Mouse (Mus musculus) liver, adult 2 months (tissue): ENCODE results near the gene Pdzk1. TPM values are rescaled to one million over a fixed set of nuclear protein-coding genes. Genes with fewer than 3 reads are reported as not detected.
A peak's percentile ranks its signal among the peaks of the same experiment; 100 is the strongest.

Experiments used
- DNase-seq: peaks from one replicate; pipeline ENCODE4 v3.0.0-alpha.2; 2011; ENCODE audit warnings: low read depth, low spot score; ENCODE audit errors: extremely low read depth
- H3K27ac ChIP-seq: fragments of 200-500 bp; replicated peaks from 2 replicates; pipeline ENCODE4 v1.5.1; 2012; ENCODE audit warnings: low read depth, mild to moderate bottlenecking, control low read depth, inconsistent platforms, low read length; ENCODE audit not compliant: insufficient read depth
- H3K27me3 ChIP-seq: fragments of 200-500 bp; 2 replicates; pipeline ENCODE4 v1.6.1; 2012; ENCODE audit warnings: mild to moderate bottlenecking, moderate library complexity, low read length, inconsistent platforms; ENCODE audit not compliant: control insufficient read depth, insufficient read depth
- H3K36me3 ChIP-seq: fragments of 200-500 bp; 2 replicates; pipeline ENCODE4 v1.6.1; 2012; ENCODE audit warnings: low read length, inconsistent platforms; ENCODE audit not compliant: control insufficient read depth, insufficient read depth
- H3K4me1 ChIP-seq: fragments of 200-500 bp; 2 replicates; pipeline ENCODE4 v1.6.1; 2011; ENCODE audit warnings: low read length; ENCODE audit not compliant: control insufficient read depth, insufficient read depth
- H3K4me3 ChIP-seq: fragments of 200-500 bp; 2 replicates; pipeline ENCODE4 v1.5.1; 2011; ENCODE audit warnings: low read depth, mild to moderate bottlenecking, control low read depth, low read length, moderate library complexity; ENCODE audit not compliant: insufficient read depth
- H3K79me2 ChIP-seq: fragments of 200-500 bp; 2 replicates; pipeline ENCODE4 v1.6.1; 2012; ENCODE audit warnings: inconsistent platforms, mild to moderate bottlenecking, low read length, moderate library complexity; ENCODE audit not compliant: control insufficient read depth, insufficient read depth
- H3K9ac ChIP-seq: fragments of 200-500 bp; 2 replicates; pipeline ENCODE4 v1.6.1; 2012; ENCODE audit warnings: low read depth, mild to moderate bottlenecking, control low read depth, inconsistent platforms, low read length
- CTCF ChIP-seq: fragments of 200-500 bp; IDR thresholded peaks from 2 replicates; pipeline ENCODE4 v1.5.1; 2011; ENCODE audit warnings: low read depth, low read length, control low read depth
- POLR2A ChIP-seq: fragments of 200-500 bp; IDR thresholded peaks from 2 replicates; pipeline ENCODE4 v1.6.1; 2011; ENCODE audit warnings: low read length, control low read depth; ENCODE audit not compliant: insufficient read depth; ENCODE audit errors: extremely low read depth
- WGBS: fragments of 180-500 bp; shearing (Covaris S2); methylation state at CpG from one replicate; pipeline ENCODE4 v1.1.7; 2018; 5-methylcytosine and 5-hydroxymethylcytosine counted together
- polyA plus RNA-seq: library from polyadenylated mRNA; depleted of rRNA; stranded (reverse); fragments of >200 nt; gene quantifications from 2 replicates; pipeline ENCODE4 v1.2.3, GENCODE M21; 2012; rRNA removed
- total RNA-seq: library from RNA; depleted of rRNA; stranded (reverse); fragments of >200 nt; gene quantifications from 2 replicates; pipeline ENCODE4 v1.2.3, GENCODE M21; 2014; rRNA removed

Gene Pdzk1
- 48.5 and 60.4 TPM in 2 replicates for total RNA-seq
- 20.1 and 22.7 TPM in 2 replicates for polyA plus RNA-seq

DNA sequence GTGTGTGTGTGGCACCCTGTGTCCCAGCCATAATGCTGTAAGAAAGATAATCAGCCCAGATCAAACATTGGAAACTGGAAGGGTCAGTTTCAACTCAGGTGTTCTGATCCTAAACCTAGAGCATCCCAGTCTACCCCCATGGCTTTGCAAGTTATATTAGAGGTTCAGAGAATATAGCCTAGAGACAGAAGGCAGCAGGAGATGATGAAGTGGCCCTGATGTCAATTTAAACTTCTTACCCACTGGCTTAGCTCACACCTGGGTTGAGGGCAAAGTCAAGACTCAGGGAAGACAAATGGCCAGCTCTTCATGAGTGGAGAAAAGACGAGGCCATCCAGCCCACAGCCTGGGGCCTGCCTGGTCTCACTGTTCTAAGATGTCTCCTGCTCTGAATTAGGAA lies at the start of gene Pdzk1, which contains the start of gene Cd160:
Pdzk1 (plus strand) TSS at position 301 of the 400 bp plus-strand sequence.
Cd160 (minus strand) TSS at position 368 of the 400 bp plus-strand sequence.
- Histone ChIP-seq H3K4me3 (peak within 1 kb of the TSS; percentile 94), H3K9ac (peak within 1 kb of the TSS; percentile 97), H3K79me2 (peaks cover 13% of the 10 kb centered on the region; the same call in 1 of the 2 replicates), H3K27ac (peak within 1 kb of the TSS; percentile 96), H3K27me3 (no peaks in the 10 kb centered on the region), H3K4me1 (peaks cover 11% of the 10 kb centered on the region; the same call in 1 of the 2 replicates), H3K36me3 (no peaks in the 10 kb centered on the region)
- TF ChIP-seq CTCF (no peak), POLR2A (no peak)
- DNase-seq = no peak
- WGBS = 100% methylated on average over 1 of the region's 1 CpGs

- TF ChIP-seq CTCF = no peak
- TF ChIP-seq POLR2A = no peak
- Histone ChIP-seq H3K79me2 (no peaks in the 10 kb centered on the region; the same call in 1 of the 2 replicates), H3K27me3 (no peaks in the 10 kb centered on the region), H3K9ac (no peak overlapping the region), H3K4me1 (no peaks in the 10 kb centered on the region), H3K27ac (no peak overlapping the region), H3K36me3 (peaks cover 22% of the 10 kb centered on the region), H3K4me3 (no peak overlapping the region)
- DNase-seq = no peak
- WGBS = 86% methylated on average over 8 of the region's 8 CpGs
These were observed 46.8 kb upstream of the Pdzk1 start for GRCm38 (mm10) chr3:96782236-96782635.

DNA sequence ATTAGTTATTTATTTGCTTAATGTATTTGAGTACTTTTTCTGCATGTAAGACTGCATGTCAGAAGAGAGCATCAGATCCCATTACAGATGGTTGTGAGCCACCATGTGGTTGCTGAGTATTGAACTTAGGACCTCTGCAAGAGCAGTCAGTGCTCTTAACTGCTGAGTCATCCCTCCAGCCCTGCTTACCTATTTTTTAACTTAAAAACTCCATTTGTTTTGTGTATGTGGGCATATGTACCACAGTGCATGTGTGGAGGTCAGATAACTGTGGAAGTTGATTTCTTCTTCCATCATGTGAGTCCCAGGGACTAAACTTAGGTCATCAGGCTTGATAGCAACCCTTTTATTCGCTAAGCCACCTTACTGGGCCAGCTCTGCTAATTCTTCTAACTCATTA lies 41.3 kb upstream of the Pdzk1 start:
- DNase-seq = peak; percentile 41
- Histone ChIP-seq H3K4me1 (no peaks in the 10 kb centered on the region), H3K9ac (no peak overlapping the region), H3K27me3 (no peaks in the 10 kb centered on the region), H3K79me2 (no peaks in the 10 kb centered on the region), H3K4me3 (no peak overlapping the region), H3K27ac (no peak overlapping the region), H3K36me3 (peaks cover 49% of the 10 kb centered on the region)
- TF ChIP-seq CTCF (no peak), POLR2A (no peak)
- 90% methylated on average over 1 of the region's 1 CpGs for WGBS

GRCm38 (mm10) chr3:96788506-96788905 lies 40.6 kb upstream of the Pdzk1 start:
- no peak overlapping the region for H3K4me3 ChIP-seq
- no peaks in the 10 kb centered on the region for H3K4me1 ChIP-seq
- no peak overlapping the region for H3K9ac ChIP-seq
- peaks cover 50% of the 10 kb centered on the region for H3K36me3 ChIP-seq
- DNase-seq = no peak
- no peak for TF ChIP-seq CTCF
- TF ChIP-seq POLR2A = no peak
- WGBS = 80% methylated on average over 8 of the region's 8 CpGs
- no peak overlapping the region for H3K27ac ChIP-seq
- H3K27me3 ChIP-seq = no peaks in the 10 kb centered on the region
- H3K79me2 ChIP-seq = no peaks in the 10 kb centered on the region

- Histone ChIP-seq H3K4me3 (no peak overlapping the region), H3K27me3 (no peaks in the 10 kb centered on the region), H3K27ac (no peak overlapping the region), H3K9ac (no peak overlapping the region), H3K36me3 (peaks cover 5% of the 10 kb centered on the region; the same call in 1 of the 2 replicates), H3K4me1 (no peaks in the 10 kb centered on the region), H3K79me2 (no peaks in the 10 kb centered on the region)
- TF ChIP-seq POLR2A (no peak), CTCF (no peak)
- 37% methylated on average over 11 of the region's 11 CpGs for WGBS
- no peak for DNase-seq
These were observed 28.8 kb upstream of the Pdzk1 start for GRCm38 (mm10) chr3:96800254-96800653.

DNA sequence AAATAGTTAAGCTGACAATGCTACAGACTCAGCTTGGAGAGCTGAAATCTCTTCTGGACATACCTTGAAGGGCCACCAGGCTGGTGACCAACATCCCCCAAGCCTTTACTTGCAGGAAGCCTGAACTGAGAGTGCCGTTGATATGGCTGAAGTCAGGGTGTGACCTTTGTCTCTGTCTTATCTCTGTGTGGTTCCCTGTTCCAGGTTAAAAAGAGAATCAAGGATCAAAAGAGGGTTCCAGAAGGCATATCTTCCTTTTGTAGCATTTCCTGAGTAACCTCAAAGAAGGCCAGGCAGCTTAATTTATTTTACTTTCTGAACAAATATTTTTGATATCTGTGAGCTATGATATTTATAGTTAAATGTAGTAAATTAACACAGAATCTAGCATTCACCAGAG lies 26.9 kb upstream of the Pdzk1 start:
- Histone ChIP-seq H3K4me3 (no peak overlapping the region), H3K36me3 (no peaks in the 10 kb centered on the region), H3K79me2 (no peaks in the 10 kb centered on the region), H3K9ac (no peak overlapping the region), H3K27me3 (no peaks in the 10 kb centered on the region), H3K27ac (no peak overlapping the region), H3K4me1 (no peaks in the 10 kb centered on the region)
- DNase-seq = no peak
- TF ChIP-seq POLR2A (no peak), CTCF (no peak)
- 8% methylated on average over 1 of the region's 1 CpGs for WGBS
